13 mouse cellular contexts compared by ENCODE assay signal in the genomic region with DNA sequence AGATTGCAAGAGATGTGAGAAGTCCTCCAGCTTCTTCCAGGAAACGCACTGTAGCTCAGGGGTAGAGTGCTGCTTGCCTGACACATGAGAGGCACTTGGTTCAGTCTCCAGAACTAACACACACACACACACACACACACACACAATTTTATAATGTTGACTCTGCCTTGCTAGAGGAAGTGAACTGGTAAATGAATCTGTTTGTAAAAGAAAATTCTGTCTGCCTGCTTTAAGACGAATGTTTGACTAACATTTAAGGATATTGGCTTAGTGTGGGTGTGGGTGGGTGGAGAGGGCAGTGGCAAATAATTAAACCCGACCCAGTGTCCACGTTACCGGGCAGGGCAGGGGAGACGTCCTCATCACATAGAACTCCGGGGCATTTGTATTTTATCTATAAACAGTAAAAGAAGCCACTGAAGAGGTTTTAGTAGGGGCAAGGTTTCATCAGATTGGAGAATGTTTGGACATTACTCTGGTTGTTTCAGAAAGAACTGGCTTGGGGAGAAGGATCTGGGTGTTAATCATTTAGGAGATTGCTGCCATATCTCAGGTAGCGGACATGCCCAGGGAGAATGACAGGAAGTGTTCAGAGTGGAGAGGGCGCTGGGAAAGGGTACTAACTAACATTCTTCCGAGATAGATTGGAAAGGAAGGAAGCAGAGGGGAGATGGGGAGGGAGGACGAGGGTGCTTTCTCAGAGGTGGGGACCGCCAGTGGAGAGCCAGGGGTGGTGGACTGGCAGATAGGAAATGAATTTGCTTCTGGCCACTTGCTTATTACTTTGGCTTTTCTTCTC. TPM values are rescaled to one million over a fixed set of nuclear protein-coding genes. Genes with fewer than 3 reads are reported as not detected.
DNase-seq lines count a peak whose midpoint lies in the region; ATAC-seq and TF ChIP-seq lines count a peak whose summit lies in the region.
"Had no signal": no experiment of that assay in that cellular context is flagged by ENCODE, and none has a peak within 500 bp of the region (broad histone marks: within the 10 kb centered on the region; RNA-seq: fewer than 3 reads in every experiment).

No protein-coding gene starts in this region.

- H3K36me3 ChIP-seq in heart, embryonic 15.5 days, result no peaks in the 10 kb centered on the region
- no peaks in the 10 kb centered on the region for H3K36me3 ChIP-seq in intestine, embryonic 16.5 days (ENCODE audit: control insufficient read depth, insufficient read depth, low read length)
- H3K36me3 ChIP-seq in liver, embryonic 11.5 days (ENCODE audit: control insufficient read depth, insufficient read depth, low read length), result no peaks in the 10 kb centered on the region
- peaks cover 5% of the 10 kb centered on the region for H3K36me3 ChIP-seq in myocyte (ENCODE audit: control insufficient read depth, insufficient read depth)

- no peak overlapping the region for H3K4me2 ChIP-seq in heart, embryonic 15.5 days
- H3K4me2 ChIP-seq in intestine, embryonic 16.5 days (ENCODE audit: low read depth, low read length), result peak overlapping the region; percentile 42
- peak overlapping the region; percentile 46 for H3K4me2 ChIP-seq in liver, embryonic 11.5 days
- H3K4me2 ChIP-seq in myocyte (ENCODE audit: low read depth), result peak overlapping the region; percentile 1

- no peak for ATAC-seq in heart, embryonic 15.5 days (replicated peaks; ENCODE audit: insufficient number of reproducible peaks, insufficient read depth, low FRiP score, low read depth)
- ATAC-seq in intestine, embryonic 16.5 days, result peak; percentile 55
- ATAC-seq in liver, embryonic 11.5 days (replicated peaks; ENCODE audit: low FRiP score), result no peak
- no peak for ATAC-seq in megakaryocyte-erythroid progenitor cell, adult 5-6 weeks (replicated peaks; ENCODE audit: low FRiP score, low TSS enrichment, poor library complexity, severe bottlenecking)
- ATAC-seq: Patski had no signal

- no peak overlapping the region for H3K9ac ChIP-seq in heart, embryonic 15.5 days
- H3K9ac ChIP-seq in intestine, embryonic 16.5 days (ENCODE audit: low read depth, low read length), result peak overlapping the region; percentile 37; the same call in 1 of the 2 replicates
- no peak overlapping the region for H3K9ac ChIP-seq in liver, embryonic 11.5 days (ENCODE audit: low read depth, low read length)

- TF ChIP-seq POLR2A in myocyte (IDR thresholded peaks at IDR 0.05; ENCODE audit: insufficient read length, low read depth), result no peak

- no peak overlapping the region for H3ac ChIP-seq in myocyte (ENCODE audit: control insufficient read depth, insufficient read length)

- WGBS in heart, embryonic 15.5 days, result 35% methylated on average over 12 of the region's 12 CpGs
- 28% methylated on average over 12 of the region's 12 CpGs for WGBS in intestine, embryonic 16.5 days
- WGBS in liver, embryonic 11.5 days, result 24% methylated on average over 12 of the region's 12 CpGs

- no peak for DNase-seq in heart, postnatal 25 days (ENCODE audit: low spot score)
- DNase-seq in liver, embryonic 11.5 days (ENCODE audit: low spot score), result no peak
- DNase-seq in cerebellum, postnatal 10 days, result no peak
- DNase-seq in urinary bladder, postnatal 36 days (ENCODE audit: low spot score in 2 of 2), result no peak
- DNase-seq: adrenal gland, adult 2 months; heart, postnatal 10 days; midbrain, embryonic 14.5 days had no signal

- intact Hi-C loops in heart, postnatal 25 days (cut with DNase I), result no loop called here

- peaks cover 16% of the 10 kb centered on the region for H3K4me1 ChIP-seq in heart, embryonic 15.5 days (replicated peaks)
- peaks cover 18% of the 10 kb centered on the region for H3K4me1 ChIP-seq in intestine, embryonic 16.5 days (ENCODE audit: control insufficient read depth, insufficient read depth, low read length)
- H3K4me1 ChIP-seq in liver, embryonic 11.5 days (replicated peaks; ENCODE audit: control insufficient read depth, insufficient read depth, low read length), result peaks cover 24% of the 10 kb centered on the region

- no peaks in the 10 kb centered on the region for H3K9me3 ChIP-seq in heart, embryonic 15.5 days (replicated peaks)
- H3K9me3 ChIP-seq in intestine, embryonic 16.5 days (ENCODE audit: control insufficient read depth, low read length), result no peaks in the 10 kb centered on the region
- no peaks in the 10 kb centered on the region for H3K9me3 ChIP-seq in liver, embryonic 11.5 days (ENCODE audit: control insufficient read depth, low read length)

- no peak overlapping the region for H3K4me3 ChIP-seq in heart, embryonic 15.5 days
- peak overlapping the region; percentile 18 for H3K4me3 ChIP-seq in intestine, embryonic 16.5 days (ENCODE audit: low read length)
- 0 out of 2 replicates have a peak overlapping the region, but pooled peaks have one; percentile 8 for H3K4me3 ChIP-seq in liver, embryonic 11.5 days (ENCODE audit: low read depth, low read length)
- H3K4me3 ChIP-seq in myocyte, result no peak overlapping the region
- H3K4me3 ChIP-seq: erythroblast, embryonic 14.5 days had no signal

- H3K79me2 ChIP-seq in myocyte (ENCODE audit: control insufficient read depth, insufficient read depth), result peaks cover 16% of the 10 kb centered on the region

- peak overlapping the region; percentile 35 for H3K27ac ChIP-seq in heart, embryonic 15.5 days
- peak overlapping the region; percentile 79 for H3K27ac ChIP-seq in intestine, embryonic 16.5 days (ENCODE audit: low read length)
- H3K27ac ChIP-seq in liver, embryonic 11.5 days (ENCODE audit: low read depth, low read length), result peak overlapping the region; percentile 52

- H3K27me3 ChIP-seq in heart, embryonic 15.5 days, result no peaks in the 10 kb centered on the region
- H3K27me3 ChIP-seq in intestine, embryonic 16.5 days (replicated peaks; ENCODE audit: control insufficient read depth, insufficient read depth, low read length), result no peaks in the 10 kb centered on the region
- H3K27me3 ChIP-seq in liver, embryonic 11.5 days (replicated peaks; ENCODE audit: control insufficient read depth, insufficient read depth, low read length), result no peaks in the 10 kb centered on the region
- no peaks in the 10 kb centered on the region for H3K27me3 ChIP-seq in myocyte (ENCODE audit: control insufficient read depth, insufficient read depth, insufficient read length)
- H3K27me3 ChIP-seq: Patski had no signal

TF ChIP-seq in myocyte, 11 proteins besides CTCF, POLR2A, EP300 and RAD21:
- no peak for TF ChIP-seq CEBPB (IDR thresholded peaks at IDR 0.05; ENCODE audit: insufficient read depth, poor library complexity, severe bottlenecking)
- no peak for TF ChIP-seq REST (IDR thresholded peaks at IDR 0.05; ENCODE audit: insufficient read depth, insufficient read length)
- TF ChIP-seq TCF3 (IDR thresholded peaks at IDR 0.05; ENCODE audit: insufficient read length, low read depth), result no peak
- no peak for TF ChIP-seq MAX (IDR thresholded peaks at IDR 0.05; ENCODE audit: low read depth)
- TF ChIP-seq SRF (IDR thresholded peaks at IDR 0.05; ENCODE audit: control insufficient read depth, insufficient read length, low read depth), result no peak
- no peak for TF ChIP-seq MYOD1 (IDR thresholded peaks at IDR 0.05; ENCODE audit: control insufficient read depth in 1 of 3, insufficient read length in 2 of 3, low read depth in 2 of 3)
- no peak for TF ChIP-seq POLR2AphosphoS2 (IDR thresholded peaks at IDR 0.05; ENCODE audit: insufficient read length, low read depth)
- no peak for TF ChIP-seq MYOG (IDR thresholded peaks at IDR 0.05; ENCODE audit: control insufficient read depth in 1 of 3, insufficient read depth in 1 of 3, insufficient read length in 2 of 3, low read depth in 2 of 3)
- TF ChIP-seq E2F4 (IDR thresholded peaks at IDR 0.05; ENCODE audit: insufficient read depth), result no peak
- no peak for TF ChIP-seq TCF12 (IDR thresholded peaks at IDR 0.05; ENCODE audit: insufficient read depth, poor library complexity, severe bottlenecking)
- TF ChIP-seq USF1 (IDR thresholded peaks at IDR 0.05; ENCODE audit: low read depth), result no peak
TF ChIP-seq in myocyte: peak in this region for 0.

RNA-seq across cellular contexts. Expression of a gene that starts 3.1 kb away (rescaled TPM):
- polyA plus RNA-seq in heart, embryonic 15.5 days (2015; fragmentation: Nextera tagmentation; extraction: Ambion mirVana), result 22.7 and 24.4 TPM in 2 replicates
- 10 to 100 TPM; 46.3 to 50.5 TPM for total RNA-seq in heart, postnatal 25 days (2021)
- polyA plus RNA-seq in intestine, embryonic 16.5 days (2015; fragmentation: Nextera tagmentation; extraction: Ambion mirVana), result 48.8 and 57.5 TPM in 2 replicates
- 28.4 and 30.3 TPM in 2 replicates for polyA plus RNA-seq in liver, embryonic 11.5 days (2014; fragmentation: Nextera tagmentation; extraction: Ambion mirVana)
- polyA plus RNA-seq in myocyte (2012; fragmentation: generic; extraction: Trizol), result 16.3 TPM
- total RNA-seq in megakaryocyte-erythroid progenitor cell, adult 5-6 weeks (2014; fragmentation: Nextera tagmentation), result 22.6 and 29.3 TPM in 2 replicates
- 51.4 and 64.7 TPM in 2 replicates for total RNA-seq in megakaryocyte-erythroid progenitor cell, adult 5-6 weeks (2017)

RNA-seq across cellular contexts. Expression of a gene that starts 21.7 kb away (rescaled TPM):
- polyA plus RNA-seq in heart, embryonic 15.5 days (2015; fragmentation: Nextera tagmentation; extraction: Ambion mirVana), result 19.8 and 21.4 TPM in 2 replicates
- total RNA-seq in heart, postnatal 25 days (2021), result 100 to 1,000 TPM; 155 to 157 TPM
- polyA plus RNA-seq in intestine, embryonic 16.5 days (2015; fragmentation: Nextera tagmentation; extraction: Ambion mirVana), result 41.1 and 44.0 TPM in 2 replicates
- polyA plus RNA-seq in liver, embryonic 11.5 days (2014; fragmentation: Nextera tagmentation; extraction: Ambion mirVana), result 26.0 and 28.4 TPM in 2 replicates
- 14.9 TPM for polyA plus RNA-seq in myocyte (2012; fragmentation: generic; extraction: Trizol)
- total RNA-seq in megakaryocyte-erythroid progenitor cell, adult 5-6 weeks (2014; fragmentation: Nextera tagmentation), result 20.0 and 24.3 TPM in 2 replicates
- total RNA-seq in megakaryocyte-erythroid progenitor cell, adult 5-6 weeks (2017), result 11.2 and 15.6 TPM in 2 replicates

RNA-seq across cellular contexts. Expression of a gene that starts 21.7 kb away (rescaled TPM):
- 12.3 and 13.5 TPM in 2 replicates for polyA plus RNA-seq in heart, embryonic 15.5 days (2015; fragmentation: Nextera tagmentation; extraction: Ambion mirVana)
- 10 to 100 TPM; 11.3 to 19.8 TPM for total RNA-seq in heart, postnatal 25 days (2021)
- polyA plus RNA-seq in intestine, embryonic 16.5 days (2015; fragmentation: Nextera tagmentation; extraction: Ambion mirVana), result 15.6 and 15.8 TPM in 2 replicates
- polyA plus RNA-seq in liver, embryonic 11.5 days (2014; fragmentation: Nextera tagmentation; extraction: Ambion mirVana), result 12.3 and 13.4 TPM in 2 replicates
- 6.4 TPM for polyA plus RNA-seq in myocyte (2012; fragmentation: generic; extraction: Trizol)
- total RNA-seq in megakaryocyte-erythroid progenitor cell, adult 5-6 weeks (2014; fragmentation: Nextera tagmentation), result 16.2 and 17.0 TPM in 2 replicates
- 6.6 and 8.1 TPM in 2 replicates for total RNA-seq in megakaryocyte-erythroid progenitor cell, adult 5-6 weeks (2017)

Comparison
In these comparisons a context has a peak if more than half of its experiments do, and no peak if none do; other contexts are left out.
1. H3K4me3 ChIP-seq: peak in intestine, embryonic 16.5 days (single experiment) and liver, embryonic 11.5 days (single experiment); none in heart, embryonic 15.5 days (single experiment) and myocyte (single experiment).
2. Peak in every context shown above with its lines, with median percentiles within 50 percentile points of each other: H3K27ac ChIP-seq.